Mouse (Mus musculus) liver, adult 2 months (tissue): ENCODE data around the gene Pars2.

ENCODE experiments used
- CTCF ChIP-seq: fragments of 200-500 bp; IDR thresholded peaks from 2 replicates; pipeline ENCODE4 v1.5.1; 2011; ENCODE audit warnings: low read depth, low read length, control low read depth
- POLR2A ChIP-seq: fragments of 200-500 bp; IDR thresholded peaks from 2 replicates; pipeline ENCODE4 v1.6.1; 2011; ENCODE audit warnings: low read length, control low read depth; ENCODE audit not compliant: insufficient read depth; ENCODE audit errors: extremely low read depth

GRCm38 (mm10) chr4:106647137-106647536 lies 3.7 kb upstream of the Pars2 start:
- TF ChIP-seq POLR2A: no peak
- no peak for TF ChIP-seq CTCF
